Mouse (Mus musculus) mesoderm, embryonic 11.5 days (tissue): Measurements from ENCODE around the gene Pzp.

ENCODE experiments used
- DNase-seq: peaks from one replicate; pipeline ENCODE4 v3.0.0-alpha.2; 2012; ENCODE audit warnings: low read depth, low spot score

Pzp gene

GRCm38 (mm10) chr6:128436356-128437005 is 90.0 kb downstream of the Pzp start:
- no peak for DNase-seq

- no peak for DNase-seq
Measured at GRCm38 (mm10) chr6:128435474-128435873, 91.0 kb downstream of the Pzp start.
